Mouse (Mus musculus): ENCODE measurements around the gene Izumo1. TPM values are rescaled to one million over a fixed set of nuclear protein-coding genes. Genes with fewer than 3 reads are reported as not detected.

Izumo1 gene
- total RNA-seq, 2 experiments from 2014 or later = not detected

Other genes starting within 250 kb of the Izumo1 start
- 100 to 1,000 TPM; 393 to 440 TPM for gene Snrnp70, start 226.1 kb upstream of the Izumo1 start, total RNA-seq (2021)
- not detected for gene Kcna7, start 216.2 kb upstream of the Izumo1 start, total RNA-seq (2021)
- gene Ntf5, start 208.1 kb upstream of the Izumo1 start, total RNA-seq (2021) = under 1 TPM; 0.18 to 0.22 TPM
- gene Lhb, start 201.0 kb upstream of the Izumo1 start, total RNA-seq (2021) = under 1 TPM in 1 of 2 experiments, not detected in 1; 0.75 TPM
- 10 to 100 TPM; 18.9 to 20.9 TPM for gene Gys1, start 187.0 kb upstream of the Izumo1 start, total RNA-seq (2021)
- gene Ruvbl2, start 183.7 kb upstream of the Izumo1 start, total RNA-seq (2021) = 10 to 100 TPM; 44.5 to 44.9 TPM
- gene Ftl1, start 161.9 kb upstream of the Izumo1 start, total RNA-seq (2021) = 100 to 1,000 TPM; 429 to 433 TPM
- 100 to 1,000 TPM; 103 to 123 TPM for gene Bax, start 154.9 kb upstream of the Izumo1 start, total RNA-seq (2021)
- gene Tulp2, start 139.9 kb upstream of the Izumo1 start, total RNA-seq (2021) = under 1 TPM in 1 of 2 experiments, not detected in 1; 0.23 TPM
- gene Gm45808, start 135.0 kb upstream of the Izumo1 start, total RNA-seq (2021) = 1 to 10 TPM; 1.2 to 1.4 TPM
- 1 to 10 TPM; 2.0 to 2.6 TPM for gene Dhdh, start 133.0 kb upstream of the Izumo1 start, total RNA-seq (2021)
- gene Nucb1, start 111.4 kb upstream of the Izumo1 start, total RNA-seq (2021) = 100 to 1,000 TPM; 107 to 117 TPM
- 10 to 100 TPM; 23.6 to 29.3 TPM for gene Ppp1r15a, start 95.5 kb upstream of the Izumo1 start, total RNA-seq (2021)
- gene Plekha4, start 95.5 kb upstream of the Izumo1 start, total RNA-seq (2021) = under 1 TPM; 0.80 to 0.94 TPM
- not detected for gene Hsd17b14, start 66.9 kb upstream of the Izumo1 start, total RNA-seq (2021)
- gene Bcat2, start 51.7 kb upstream of the Izumo1 start, total RNA-seq (2021) = 10 to 100 TPM; 20.8 to 22.9 TPM
- not detected for gene Fgf21, start 6.3 kb upstream of the Izumo1 start, total RNA-seq (2021)
- gene Fut1, start 4.5 kb upstream of the Izumo1 start, total RNA-seq (2021) = under 1 TPM; 0.20 to 0.71 TPM
- gene Rasip1, start 5.7 kb downstream of the Izumo1 start, total RNA-seq (2021) = 10 to 100 TPM; 13.9 to 14.5 TPM
- gene Mamstr, start 18.2 kb downstream of the Izumo1 start, total RNA-seq (2021) = 1 to 10 TPM; 1.7 TPM
- gene Fut2, start 44.6 kb downstream of the Izumo1 start, total RNA-seq (2021) = under 1 TPM in 1 of 2 experiments, not detected in 1; 0.22 TPM
- gene Ntn5, start 62.2 kb downstream of the Izumo1 start, total RNA-seq (2021) = 1 to 10 TPM in 1 of 2 experiments, under 1 TPM in 1; 0.75 to 1.0 TPM
- gene Sec1, start 72.6 kb downstream of the Izumo1 start, total RNA-seq (2021) = under 1 TPM; 0.14 to 0.18 TPM
- 100 to 1,000 TPM; 121 to 131 TPM for gene Car11, start 78.0 kb downstream of the Izumo1 start, total RNA-seq (2021)
- gene Dbp, start 83.3 kb downstream of the Izumo1 start, total RNA-seq (2021) = 10 to 100 TPM; 37.1 to 43.4 TPM
- 100 to 1,000 TPM; 497 to 584 TPM for gene Rpl18, start 93.6 kb downstream of the Izumo1 start, total RNA-seq (2021)
- gene Sphk2, start 96.2 kb downstream of the Izumo1 start, total RNA-seq (2021) = 10 to 100 TPM; 27.3 to 27.7 TPM
- gene Fam83e, start 99.4 kb downstream of the Izumo1 start, total RNA-seq (2021) = under 1 TPM; 0.34 to 0.51 TPM
- gene Spaca4, start 104.0 kb downstream of the Izumo1 start, total RNA-seq (2021) = not detected
- gene Lmtk3, start 161.9 kb downstream of the Izumo1 start, total RNA-seq (2021) = 100 to 1,000 TPM; 298 to 311 TPM
- 10 to 100 TPM; 11.8 to 12.0 TPM for gene Sult2b1, start 162.9 kb downstream of the Izumo1 start, total RNA-seq (2021)
- 100 to 1,000 TPM; 180 to 184 TPM for gene Cyth2, start 192.8 kb downstream of the Izumo1 start, total RNA-seq (2021)
- gene Kcnj14, start 203.0 kb downstream of the Izumo1 start, total RNA-seq (2021) = 1 to 10 TPM; 2.0 to 2.6 TPM
- 10 to 100 TPM; 27.0 to 27.3 TPM for gene Grwd1, start 209.1 kb downstream of the Izumo1 start, total RNA-seq (2021)

All from layer of hippocampus, postnatal 10 days (tissue).